ENCODE assay signal across 13 mouse cellular contexts in the genomic region with DNA sequence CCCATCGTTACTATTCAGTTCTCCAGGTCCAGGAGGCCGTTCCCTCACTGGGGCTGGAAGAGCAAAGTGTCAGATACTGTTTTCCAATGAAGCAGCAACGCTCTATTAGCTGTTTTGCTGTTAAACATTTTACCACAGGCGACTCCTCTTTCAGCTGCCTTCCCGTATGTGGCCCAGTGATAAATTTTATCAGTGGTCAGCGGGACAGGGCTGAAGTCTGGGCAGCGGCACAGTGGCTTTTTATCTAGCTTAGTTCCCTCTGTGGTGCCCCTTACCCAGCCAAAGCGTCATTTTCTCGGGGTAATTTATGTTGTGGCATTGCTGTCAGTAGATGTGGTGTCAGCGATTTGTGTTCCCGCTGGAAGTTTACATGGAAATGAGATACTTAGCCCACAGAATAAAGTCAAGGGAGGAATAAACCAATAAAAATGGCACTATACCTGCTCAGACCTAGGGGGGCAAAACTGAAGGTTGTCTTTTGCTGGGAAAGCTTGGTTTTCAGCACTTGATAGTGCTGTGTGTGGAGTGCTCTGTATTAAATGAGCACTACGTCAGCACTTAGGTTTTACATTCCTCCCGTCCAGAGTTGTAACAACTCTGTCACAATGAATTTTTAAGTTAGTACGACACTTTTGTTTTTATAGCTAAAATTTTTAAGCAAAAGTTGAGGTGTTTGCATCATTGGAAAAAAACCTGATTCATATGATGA.
DNase-seq lines count a peak whose midpoint lies in the region; ATAC-seq and TF ChIP-seq lines count a peak whose summit lies in the region.
"Had no signal": no experiment of that assay in that cellular context is flagged by ENCODE, and none has a peak within 500 bp of the region (broad histone marks: within the 10 kb centered on the region; RNA-seq: fewer than 3 reads in every experiment).

No protein-coding gene starts in this region.

- WGBS in heart, embryonic 14.5 days, result 29% methylated on average over 14 of the region's 14 CpGs

- H3K4me3 ChIP-seq in heart, embryonic 14.5 days (ENCODE audit: control insufficient read depth in 1 of 2, insufficient read depth in 1 of 2, low read depth in 1 of 2, low read length in 2 of 2), result no peak overlapping the region
- H3K4me3 ChIP-seq in G1E (ENCODE audit: low read depth, low read length), result no peak overlapping the region
- peak overlapping the region; percentile 60 for H3K4me3 ChIP-seq in erythroblast, embryonic 14.5 days (replicated peaks)
- H3K4me3 ChIP-seq in megakaryocyte, embryonic 14.5 days (replicated peaks), result peak overlapping the region; percentile 86
- H3K4me3 ChIP-seq: embryonic facial prominence, embryonic 10.5 days; limb, embryonic 15.5 days had no signal

- H3K36me3 ChIP-seq in heart, embryonic 14.5 days (ENCODE audit: control insufficient read depth, insufficient read depth, low read length), result no peaks in the 10 kb centered on the region
- no peaks in the 10 kb centered on the region for H3K36me3 ChIP-seq in G1E (replicated peaks)
- no peaks in the 10 kb centered on the region; the same call in 1 of the 2 replicates for H3K36me3 ChIP-seq in erythroblast, embryonic 14.5 days (ENCODE audit: control insufficient read depth)
- H3K36me3 ChIP-seq in megakaryocyte, embryonic 14.5 days (replicated peaks; ENCODE audit: low read length), result peaks cover 5% of the 10 kb centered on the region
- H3K36me3 ChIP-seq: embryonic facial prominence, embryonic 10.5 days; limb, embryonic 15.5 days had no signal

- no peak overlapping the region; a peak in 1 of 4 replicates for H3K27ac ChIP-seq in heart, embryonic 14.5 days (replicated peaks in 1 of 2; ENCODE audit: control insufficient read depth in 1 of 2, insufficient read depth in 1 of 2, low read depth in 2 of 2, low read length in 2 of 2)
- H3K27ac ChIP-seq: embryonic facial prominence, embryonic 10.5 days; limb, embryonic 15.5 days had no signal

- no peak for DNase-seq in heart, adult 8-10 months (ENCODE audit: low spot score)
- DNase-seq in G1E (ENCODE audit: low spot score), result no peak
- DNase-seq in testis, postnatal 10 days (ENCODE audit: low spot score), result no peak
- DNase-seq in adrenal gland, adult 18-20 months (ENCODE audit: low spot score in 2 of 2), result no peak
- DNase-seq in left cerebral cortex, postnatal 25 days (ENCODE audit: low spot score in 2 of 2), result no peak
- DNase-seq: forebrain, postnatal 0 days; midbrain, embryonic 14.5 days had no signal

- intact Hi-C loops in left cerebral cortex, postnatal 25 days (cut with DNase I), result no loop called here

- no peak for TF ChIP-seq CTCF in G1E (IDR thresholded peaks at IDR 0.05; ENCODE audit: low read depth, low read length)

- no peak overlapping the region for H3K9ac ChIP-seq in heart, embryonic 14.5 days (ENCODE audit: low read length)
- H3K9ac ChIP-seq: forebrain, postnatal 0 days; limb, embryonic 15.5 days had no signal

- H3K9me3 ChIP-seq in heart, embryonic 14.5 days (ENCODE audit: control insufficient read depth, low read length), result 0 out of 2 replicates have a peak, but pooled peaks cover 5% of the 10 kb centered on the region
- H3K9me3 ChIP-seq in G1E (replicated peaks), result no peaks in the 10 kb centered on the region
- no peaks in the 10 kb centered on the region for H3K9me3 ChIP-seq in erythroblast, embryonic 14.5 days (ENCODE audit: control insufficient read depth, low read length)
- no peaks in the 10 kb centered on the region for H3K9me3 ChIP-seq in megakaryocyte, embryonic 14.5 days
- H3K9me3 ChIP-seq: embryonic facial prominence, embryonic 10.5 days; limb, embryonic 15.5 days had no signal

- H3K4me2 ChIP-seq in heart, embryonic 14.5 days (ENCODE audit: low read length), result peak overlapping the region; percentile 38
- H3K4me2 ChIP-seq: limb, embryonic 15.5 days had no signal

- H3K4me1 ChIP-seq in heart, embryonic 14.5 days (ENCODE audit: control insufficient read depth in 2 of 2, insufficient read depth in 2 of 2, low read length in 2 of 2), result peaks cover 4 to 6% of the 10 kb centered on the region in 2 experiments; a peak in 3 of 4 replicates
- H3K4me1 ChIP-seq in G1E (ENCODE audit: insufficient read depth, low read depth, low read length), result 0 out of 2 replicates have a peak, but pooled peaks cover 4% of the 10 kb centered on the region
- H3K4me1 ChIP-seq in erythroblast, embryonic 14.5 days (ENCODE audit: control insufficient read depth), result peaks cover 64% of the 10 kb centered on the region
- H3K4me1 ChIP-seq in megakaryocyte, embryonic 14.5 days, result peaks cover 51% of the 10 kb centered on the region
- H3K4me1 ChIP-seq: embryonic facial prominence, embryonic 10.5 days; limb, embryonic 15.5 days had no signal

- ATAC-seq in heart, embryonic 14.5 days (ENCODE audit: insufficient number of reproducible peaks, insufficient read depth, low FRiP score, low read depth), result no peak
- ATAC-seq in G1E (ENCODE audit: extremely low read depth, insufficient number of reproducible peaks, low FRiP score, poor library complexity, severe bottlenecking), result peak; percentile 28; the same call in 1 of the 2 replicates
- ATAC-seq: forebrain, postnatal 0 days; hindbrain, embryonic 16.5 days had no signal

- H3K27me3 ChIP-seq in heart, embryonic 14.5 days (ENCODE audit: control insufficient read depth, insufficient read depth, low read length), result no peaks in the 10 kb centered on the region
- H3K27me3 ChIP-seq in G1E (ENCODE audit: insufficient read depth, low read length), result no peaks in the 10 kb centered on the region
- H3K27me3 ChIP-seq in erythroblast, embryonic 14.5 days (ENCODE audit: control insufficient read depth), result no peaks in the 10 kb centered on the region
- H3K27me3 ChIP-seq in megakaryocyte, embryonic 14.5 days (replicated peaks), result no peaks in the 10 kb centered on the region
- H3K27me3 ChIP-seq: limb, embryonic 15.5 days had no signal

Comparison
In these comparisons a context has a peak if more than half of its experiments do, and no peak if none do; other contexts are left out.
1. H3K4me3 ChIP-seq: peak in erythroblast, embryonic 14.5 days (single experiment) and megakaryocyte, embryonic 14.5 days (single experiment); none in heart, embryonic 14.5 days (0 of 2) and G1E (single experiment).